Mouse (Mus musculus): ENCODE measurements around the gene Gsta2. TPM values are rescaled to one million over a fixed set of nuclear protein-coding genes. Genes with fewer than 3 reads are reported as not detected.
"Not testable (repeated sequence)": the region's sequence is repeated elsewhere in the genome, so short reads cannot be mapped to it uniquely, and the experiment has no call there.

The Gsta2 gene
- polyA plus RNA-seq, 1 experiment from 2014 or later = 1.6 TPM

DNA sequence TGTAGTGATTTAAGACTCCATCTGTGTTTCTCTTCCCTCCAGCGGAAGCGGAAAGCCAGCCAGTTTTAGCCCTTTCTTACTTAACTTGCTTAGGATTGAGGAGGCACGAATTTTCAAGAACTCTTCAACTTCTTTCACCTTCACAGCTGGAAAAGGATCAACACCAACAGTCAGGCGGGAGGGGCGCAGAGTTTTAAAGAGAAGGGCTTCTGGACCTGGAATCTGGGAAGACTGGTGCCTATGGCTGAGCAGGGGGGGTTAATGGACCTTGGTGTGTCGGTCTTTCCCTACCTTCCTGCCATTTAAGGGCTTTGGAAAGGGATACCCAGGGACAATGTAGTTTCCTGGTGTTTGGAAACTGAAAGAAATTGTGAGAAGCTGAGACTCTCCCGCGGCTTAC is 22.0 kb upstream of the Gsta2 start:
- H3K4me1 ChIP-seq = peaks cover 12% of the 10 kb centered on the region
- H3K27ac ChIP-seq = no peak overlapping the region
- no peaks in the 10 kb centered on the region for H3K9me3 ChIP-seq
- 33% methylated on average over 8 of the region's 8 CpGs for WGBS
- H3K9ac ChIP-seq = peak overlapping the region; percentile 64; the same call in 1 of the 2 replicates
- peak overlapping the region; percentile 79 for H3K4me2 ChIP-seq
- ATAC-seq (ENCODE audit: insufficient number of reproducible peaks, insufficient read depth, low FRiP score, low TSS enrichment, low read depth) = no peak
- peaks cover 12% of the 10 kb centered on the region for H3K27me3 ChIP-seq
- peak overlapping the region; percentile 44 for H3K4me3 ChIP-seq
- H3K36me3 ChIP-seq = no peaks in the 10 kb centered on the region

DNA sequence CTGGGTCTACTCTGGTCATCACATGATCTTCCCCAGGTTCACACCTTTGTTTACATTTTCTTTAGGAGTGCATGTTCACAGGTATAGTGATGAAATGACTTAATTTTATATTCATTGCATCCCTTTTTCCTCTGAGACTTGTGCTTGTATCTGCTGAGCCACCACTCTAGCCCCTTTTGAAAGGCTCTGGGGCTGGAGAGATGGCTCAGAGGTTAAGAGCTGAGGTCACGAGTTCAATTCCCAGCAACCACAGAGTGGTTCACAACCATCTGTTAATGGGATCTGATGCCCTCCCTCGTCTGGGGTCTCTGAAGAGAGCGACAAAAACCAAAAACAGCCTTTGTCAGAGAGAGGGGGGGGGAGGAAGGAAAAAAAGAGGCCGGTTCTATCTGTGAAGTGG is 19.9 kb upstream of the Gsta2 start:
- H3K36me3 ChIP-seq = no peaks in the 10 kb centered on the region
- no peak for ATAC-seq (ENCODE audit: insufficient number of reproducible peaks, insufficient read depth, low FRiP score, low TSS enrichment, low read depth)
- H3K27me3 ChIP-seq = peaks cover 12% of the 10 kb centered on the region
- no peaks in the 10 kb centered on the region for H3K9me3 ChIP-seq
- H3K4me2 ChIP-seq = no peak overlapping the region
- H3K9ac ChIP-seq = no peak overlapping the region
- H3K4me1 ChIP-seq = peaks cover 12% of the 10 kb centered on the region
- 61% methylated on average over 4 of the region's 4 CpGs for WGBS
- H3K4me3 ChIP-seq = no peak overlapping the region
- H3K27ac ChIP-seq = no peak overlapping the region

DNA sequence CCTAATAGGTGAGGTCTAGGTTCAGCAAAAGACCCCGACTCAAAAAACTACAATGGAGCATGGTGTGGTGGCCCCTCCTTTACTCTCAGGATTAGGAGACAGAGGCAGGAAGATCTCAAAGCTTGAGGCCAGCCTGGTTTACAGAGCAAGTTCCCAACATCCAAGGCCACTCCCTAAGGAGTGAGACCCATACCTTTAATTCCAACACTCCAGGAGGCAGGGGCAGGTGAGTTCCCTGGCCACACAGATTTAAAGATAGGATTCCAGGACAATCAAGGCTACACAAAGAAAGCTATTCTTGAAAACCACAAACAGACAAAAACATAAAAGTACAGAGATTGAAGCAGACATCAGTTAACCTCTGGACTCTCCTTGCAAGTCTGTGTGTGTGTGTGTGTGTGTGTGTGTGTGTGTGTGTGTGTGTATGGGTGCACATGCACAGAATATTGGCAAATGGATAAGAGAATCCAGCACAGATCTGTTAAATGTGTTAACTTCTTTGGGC is 19.3 kb upstream of the Gsta2 start:
- H3K4me1 ChIP-seq = peaks cover 12% of the 10 kb centered on the region

GRCm38 (mm10) chr9:78374397-78374796 is 18.8 kb upstream of the Gsta2 start:
- peaks cover 12% of the 10 kb centered on the region for H3K4me1 ChIP-seq
- no peaks in the 10 kb centered on the region for H3K36me3 ChIP-seq
- ATAC-seq (ENCODE audit: insufficient number of reproducible peaks, insufficient read depth, low FRiP score, low TSS enrichment, low read depth) = no peak
- no peak overlapping the region for H3K9ac ChIP-seq
- H3K4me2 ChIP-seq = no peak overlapping the region
- H3K9me3 ChIP-seq = no peaks in the 10 kb centered on the region
- no peak overlapping the region for H3K4me3 ChIP-seq
- peaks cover 5% of the 10 kb centered on the region for H3K27me3 ChIP-seq
- no peak overlapping the region for H3K27ac ChIP-seq
- 52% methylated on average over 5 of the region's 5 CpGs for WGBS

More for the DNA sequence above, 19.3 kb upstream of the Gsta2 start:
- Histone ChIP-seq H3K27me3 (peaks cover 10% of the 10 kb centered on the region), H3K4me3 (no peak overlapping the region), H3K4me2 (no peak overlapping the region), H3K36me3 (no peaks in the 10 kb centered on the region), H3K9me3 (no peaks in the 10 kb centered on the region), H3K27ac (no peak overlapping the region), H3K9ac (no peak overlapping the region)
- ATAC-seq (ENCODE audit: insufficient number of reproducible peaks, insufficient read depth, low FRiP score, low TSS enrichment, low read depth) = no peak
- 61% methylated on average over 1 of the region's 1 CpGs for WGBS

- no peak for ATAC-seq (ENCODE audit: insufficient number of reproducible peaks, insufficient read depth, low FRiP score, low TSS enrichment, low read depth)
- no peak overlapping the region for H3K4me3 ChIP-seq
- no peak overlapping the region for H3K27ac ChIP-seq
- H3K36me3 ChIP-seq = no peaks in the 10 kb centered on the region
- H3K9me3 ChIP-seq = no peaks in the 10 kb centered on the region
- H3K4me2 ChIP-seq = no peak overlapping the region
- no peaks in the 10 kb centered on the region; the same call in 1 of the 2 replicates for H3K27me3 ChIP-seq
- 83% methylated on average over 10 of the region's 10 CpGs for WGBS
- peaks cover 6% of the 10 kb centered on the region for H3K4me1 ChIP-seq
- H3K9ac ChIP-seq = no peak overlapping the region
Observed at GRCm38 (mm10) chr9:78372827-78373504, 17.4 kb upstream of the Gsta2 start.

DNA sequence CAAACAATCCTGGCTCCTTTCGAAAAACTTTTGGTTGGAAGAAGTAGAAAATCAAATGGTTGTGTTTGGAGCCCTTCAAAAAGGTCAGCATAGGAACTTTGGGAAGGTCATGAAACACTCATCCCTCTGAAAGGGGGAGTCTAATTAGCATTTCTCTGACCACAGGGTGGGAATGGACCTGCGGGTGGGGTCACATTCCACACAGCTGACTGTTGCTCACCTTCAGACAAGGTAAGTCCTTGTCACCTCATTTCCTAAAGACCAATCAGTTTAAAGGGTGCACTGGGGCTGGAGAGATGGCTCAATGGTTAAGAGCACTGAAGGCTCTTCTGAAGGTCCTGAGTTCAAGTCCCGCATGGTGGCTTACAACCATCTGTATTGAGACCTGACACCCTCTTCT is 15.9 kb upstream of the Gsta2 start:
- H3K4me1 ChIP-seq = no peaks in the 10 kb centered on the region
- no peak overlapping the region for H3K9ac ChIP-seq
- no peaks in the 10 kb centered on the region for H3K27me3 ChIP-seq
- H3K4me3 ChIP-seq = no peak overlapping the region
- no peaks in the 10 kb centered on the region for H3K9me3 ChIP-seq
- H3K4me2 ChIP-seq = no peak overlapping the region
- 95% methylated on average over 3 of the region's 3 CpGs for WGBS
- ATAC-seq (ENCODE audit: insufficient number of reproducible peaks, insufficient read depth, low FRiP score, low TSS enrichment, low read depth) = no peak
- no peak overlapping the region for H3K27ac ChIP-seq
- no peaks in the 10 kb centered on the region for H3K36me3 ChIP-seq

- Histone ChIP-seq H3K36me3 (no peaks in the 10 kb centered on the region), H3K4me2 (no peak overlapping the region), H3K4me1 (no peaks in the 10 kb centered on the region), H3K9me3 (no peaks in the 10 kb centered on the region), H3K9ac (no peak overlapping the region), H3K27me3 (no peaks in the 10 kb centered on the region), H3K27ac (no peak overlapping the region), H3K4me3 (no peak overlapping the region)
- no peak for ATAC-seq (ENCODE audit: insufficient number of reproducible peaks, insufficient read depth, low FRiP score, low TSS enrichment, low read depth)
- 87% methylated on average over 7 of the region's 7 CpGs for WGBS
Observed at GRCm38 (mm10) chr9:78369786-78370185, 14.2 kb upstream of the Gsta2 start.

DNA sequence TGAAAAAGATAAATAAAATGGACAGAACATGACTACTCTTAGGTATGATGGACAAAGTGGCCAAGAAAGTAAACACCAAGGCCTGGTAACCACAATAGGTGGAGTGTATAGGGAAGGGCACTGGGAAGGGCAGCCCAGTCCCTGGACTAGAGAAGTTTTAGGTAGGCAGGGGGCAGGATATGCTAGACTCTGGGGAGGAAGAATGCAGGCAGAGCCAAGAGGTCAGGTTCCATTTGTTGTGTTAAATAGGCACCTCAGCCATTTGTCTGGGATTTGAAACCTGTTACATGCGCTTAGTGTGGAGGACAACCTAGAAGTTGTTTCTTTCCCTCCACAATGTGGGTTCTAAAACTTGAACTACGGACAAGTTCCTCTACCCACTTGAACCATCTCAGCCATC is 13.8 kb upstream of the Gsta2 start:
- no peaks in the 10 kb centered on the region for H3K36me3 ChIP-seq
- H3K4me3 ChIP-seq = no peak overlapping the region
- no peak overlapping the region for H3K9ac ChIP-seq
- no peaks in the 10 kb centered on the region for H3K27me3 ChIP-seq
- no peaks in the 10 kb centered on the region for H3K4me1 ChIP-seq
- ATAC-seq (ENCODE audit: insufficient number of reproducible peaks, insufficient read depth, low FRiP score, low TSS enrichment, low read depth) = no peak
- 93% methylated on average over 2 of the region's 2 CpGs for WGBS
- no peak overlapping the region for H3K27ac ChIP-seq
- no peaks in the 10 kb centered on the region for H3K9me3 ChIP-seq
- no peak overlapping the region for H3K4me2 ChIP-seq

- H3K4me3 ChIP-seq = no peak overlapping the region
- no peak overlapping the region for H3K4me2 ChIP-seq
- H3K36me3 ChIP-seq = no peaks in the 10 kb centered on the region
- 74% methylated on average over 3 of the region's 3 CpGs for WGBS
- no peak overlapping the region for H3K9ac ChIP-seq
- H3K27me3 ChIP-seq = no peaks in the 10 kb centered on the region
- no peaks in the 10 kb centered on the region for H3K4me1 ChIP-seq
- H3K9me3 ChIP-seq = no peaks in the 10 kb centered on the region
- ATAC-seq (ENCODE audit: insufficient number of reproducible peaks, insufficient read depth, low FRiP score, low TSS enrichment, low read depth) = no peak
- H3K27ac ChIP-seq = no peak overlapping the region
Observed at GRCm38 (mm10) chr9:78368671-78369293, 13.2 kb upstream of the Gsta2 start.

DNA sequence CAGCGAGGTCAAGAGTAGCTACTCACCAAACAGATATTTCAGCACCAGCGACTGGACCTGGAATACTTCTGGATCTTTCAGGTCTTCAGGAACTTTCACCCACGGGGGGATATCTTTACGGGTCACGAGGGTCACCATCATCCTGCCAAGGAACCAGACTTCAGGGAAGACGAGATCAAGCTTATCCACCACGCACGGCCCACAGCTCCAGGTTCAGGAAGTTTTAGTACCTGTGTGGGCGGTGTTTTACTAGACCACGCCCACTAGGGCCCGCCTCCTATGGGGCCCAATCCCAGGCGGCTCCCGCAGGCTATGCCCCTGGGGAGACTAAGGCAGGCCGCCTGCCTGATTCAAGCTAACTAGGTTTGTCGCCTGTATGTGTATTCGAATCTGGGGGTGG is 12.4 kb upstream of the Gsta2 start, which contains the start of gene Dppa5a:
Dppa5a (minus strand) TSS at position 219 of the 400 bp plus-strand sequence.
- WGBS = 92% methylated on average over 16 of the region's 16 CpGs
- H3K9ac ChIP-seq; H3K4me2 ChIP-seq; H3K4me3 ChIP-seq; H3K27ac ChIP-seq; H3K27me3 ChIP-seq; H3K9me3 ChIP-seq; ATAC-seq (ENCODE audit: insufficient number of reproducible peaks, insufficient read depth, low FRiP score, low TSS enrichment, low read depth); H3K4me1 ChIP-seq; H3K36me3 ChIP-seq: not testable (repeated sequence)

DNA sequence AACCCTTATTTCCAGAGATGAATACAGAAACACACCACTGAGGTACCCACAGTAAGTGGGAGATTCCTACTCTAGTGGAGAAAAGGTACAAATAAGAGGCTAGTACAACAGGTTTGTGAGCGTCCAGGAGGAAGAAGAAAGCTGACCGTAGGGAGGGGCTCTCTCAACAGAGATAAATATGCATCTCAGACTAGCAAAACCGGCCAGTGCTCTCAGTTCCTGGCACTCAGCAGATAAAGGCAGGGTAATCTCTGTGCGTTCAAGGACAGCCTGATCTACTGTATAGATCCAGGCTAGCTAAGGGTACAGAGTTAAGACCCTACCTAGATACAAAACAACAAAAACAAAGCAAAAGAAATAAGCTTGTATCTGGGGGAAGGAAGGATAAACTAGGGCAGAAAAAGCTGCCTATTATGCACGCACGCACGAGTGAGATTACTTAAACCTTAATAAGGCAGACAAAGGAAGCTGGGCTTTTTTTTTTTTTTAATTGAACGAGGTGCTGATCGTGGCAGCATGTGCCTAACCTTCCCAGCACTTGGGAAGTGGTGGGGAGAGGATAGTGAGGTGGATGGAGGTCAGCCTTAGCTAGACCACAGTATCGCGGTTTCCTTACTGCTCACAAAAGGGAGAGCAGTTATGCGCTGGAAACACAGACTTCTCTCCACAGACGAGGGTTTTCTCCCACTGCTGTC is 10.4 kb upstream of the Gsta2 start:
- H3K27me3 ChIP-seq = no peaks in the 10 kb centered on the region
- H3K4me3 ChIP-seq = no peak overlapping the region
- no peak overlapping the region for H3K27ac ChIP-seq
- no peaks in the 10 kb centered on the region for H3K36me3 ChIP-seq
- no peak overlapping the region for H3K9ac ChIP-seq
- H3K4me2 ChIP-seq = no peak overlapping the region
- WGBS = 70% methylated on average over 13 of the region's 13 CpGs
- ATAC-seq (ENCODE audit: insufficient number of reproducible peaks, insufficient read depth, low FRiP score, low TSS enrichment, low read depth) = no peak
- H3K9me3 ChIP-seq = no peaks in the 10 kb centered on the region
- H3K4me1 ChIP-seq = no peaks in the 10 kb centered on the region

- H3K9ac ChIP-seq = no peak overlapping the region
- no peaks in the 10 kb centered on the region for H3K36me3 ChIP-seq
- H3K4me1 ChIP-seq = no peaks in the 10 kb centered on the region
- 86% methylated on average over 6 of the region's 6 CpGs for WGBS
- H3K4me3 ChIP-seq = no peak overlapping the region
- H3K9me3 ChIP-seq = no peaks in the 10 kb centered on the region
- no peaks in the 10 kb centered on the region for H3K27me3 ChIP-seq
- H3K4me2 ChIP-seq = no peak overlapping the region
- no peak for ATAC-seq (ENCODE audit: insufficient number of reproducible peaks, insufficient read depth, low FRiP score, low TSS enrichment, low read depth)
- H3K27ac ChIP-seq = no peak overlapping the region
Observed at GRCm38 (mm10) chr9:78364701-78365100, 9.1 kb upstream of the Gsta2 start.
